Mouse (Mus musculus) hindbrain, postnatal 0 days (tissue): ENCODE data around the gene Zscan26. TPM values are rescaled to one million over a fixed set of nuclear protein-coding genes. Genes with fewer than 3 reads are reported as not detected.

Experiments used
- ATAC-seq: fragments of 200-750 bp; cut with Nextera tagmentation; 2 replicates; pipeline ENCODE4 v1.8.0; 2017; ENCODE audit warnings: mild to moderate bottlenecking, moderate TSS enrichment, moderate library complexity
- DNase-seq: peaks from one replicate; pipeline ENCODE4 v3.0.0-alpha.2; 2015; ENCODE audit warnings: low spot score
- H3K27ac ChIP-seq: fragments of 300-500 bp; sonication (generic); 2 replicates; pipeline ENCODE4 v1.5.1; 2014; ENCODE audit warnings: mild to moderate bottlenecking
- H3K27me3 ChIP-seq: fragments of 300-500 bp; sonication (generic); 2 replicates; pipeline ENCODE4 v1.6.1; 2014; ENCODE audit warnings: low read length, mixed read lengths; ENCODE audit not compliant: insufficient read depth
- H3K36me3 ChIP-seq: fragments of 300-500 bp; sonication (generic); 2 replicates; pipeline ENCODE4 v1.6.1; 2014; ENCODE audit warnings: low read length, mixed read lengths; ENCODE audit not compliant: insufficient read depth
- H3K4me1 ChIP-seq: fragments of 300-500 bp; sonication (generic); 2 replicates; pipeline ENCODE4 v1.6.1; 2014; ENCODE audit warnings: antibody characterized with exemption, low read length, mixed read lengths; ENCODE audit not compliant: insufficient read depth
- H3K4me2 ChIP-seq: fragments of 300-500 bp; sonication (generic); 2 replicates; pipeline ENCODE4 v1.6.1; 2014; ENCODE audit warnings: low read depth, mild to moderate bottlenecking, low read length, moderate library complexity, mixed read lengths
- H3K4me3 ChIP-seq: fragments of 300-500 bp; sonication (generic); 2 replicates; pipeline ENCODE4 v1.5.1; 2014; ENCODE audit warnings: low read length
- H3K9ac ChIP-seq: fragments of 300-500 bp; sonication (generic); replicated peaks from 2 replicates; pipeline ENCODE4 v1.6.1; 2014; ENCODE audit warnings: mild to moderate bottlenecking, low read length, moderate library complexity, mixed read lengths
- H3K9me3 ChIP-seq: fragments of 300-500 bp; sonication (generic); 2 replicates; pipeline ENCODE4 v1.6.1; 2016; ENCODE audit warnings: low read length, mixed read lengths
- CTCF ChIP-seq: IDR thresholded peaks from 2 replicates; pipeline ENCODE4 v1.5.1; 2016; ENCODE audit warnings: antibody characterized with exemption, control low read depth, low read depth
- WGBS: fragments of 180-500 bp; shearing (Covaris S2); extraction: QIAGEN DNeasy Blood & Tissue Kit; methylation state at CpG from one replicate; pipeline ENCODE4 v1.1.7; 2014; 5-methylcytosine and 5-hydroxymethylcytosine counted together
- polyA plus RNA-seq: library from polyadenylated mRNA; unstranded; fragments of >200 nt; fragmentation: Nextera tagmentation; extraction: Ambion mirVana; gene quantifications from 2 replicates; pipeline ENCODE4 v1.2.1, GENCODE M21; 2015
- total RNA-seq: library from RNA; depleted of rRNA; stranded (reverse); fragments of >200 nt; gene quantifications from 2 replicates; pipeline ENCODE4 v1.2.3, GENCODE M21; 2014

Gene Zscan26
- total and polyA plus RNA-seq, 2 experiments from 2014 or later: 18.8 to 19.4 TPM

DNA sequence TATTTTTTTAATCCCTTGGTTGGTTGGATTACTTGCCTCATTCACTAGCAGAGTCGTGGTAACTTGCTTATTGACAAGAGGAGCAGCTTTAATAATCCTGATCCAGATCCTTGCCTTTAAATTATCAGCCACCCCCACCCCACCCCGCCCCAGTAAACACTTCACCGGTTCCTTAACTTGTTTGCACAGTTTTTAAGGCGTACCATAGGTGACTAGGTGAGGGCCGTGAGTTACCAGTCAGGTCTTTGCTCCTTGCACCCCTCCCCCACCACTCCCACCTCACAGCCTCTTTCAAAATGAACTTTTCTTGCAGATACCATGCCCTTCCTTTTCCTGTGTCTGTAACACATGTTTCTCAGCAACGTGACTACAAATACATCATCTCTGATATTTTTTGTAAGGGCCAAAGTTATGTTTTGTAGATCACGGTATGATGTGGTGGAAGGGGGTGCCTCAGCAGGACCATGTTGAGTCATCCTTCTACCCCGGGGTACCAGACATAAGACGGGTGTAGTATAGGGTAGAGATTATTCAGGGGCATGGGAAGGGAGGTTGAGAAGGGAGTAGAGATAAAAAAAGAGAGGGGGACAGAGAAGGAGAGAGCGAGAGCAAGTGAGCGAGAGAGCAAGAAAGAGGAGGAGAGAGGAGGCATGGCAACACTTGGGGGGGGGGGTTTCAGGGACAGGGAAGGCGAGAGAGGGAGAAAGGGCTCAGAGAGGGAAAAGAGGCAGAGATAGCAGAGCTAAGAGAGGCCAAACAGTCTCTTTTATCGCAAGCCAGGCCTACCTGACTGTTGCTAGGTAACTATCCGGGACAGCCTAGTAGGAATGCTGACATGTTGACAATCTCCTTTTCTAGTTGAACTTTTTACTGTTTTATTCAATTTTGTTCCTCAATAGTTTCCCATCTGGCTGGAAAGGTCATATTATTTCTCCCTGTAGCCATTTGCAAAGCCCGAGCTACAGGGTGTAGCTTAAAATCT, 39.0 kb downstream of the Zscan26 start:
- no peak overlapping the region for H3K4me2 ChIP-seq
- no peaks in the 10 kb centered on the region for H3K4me1 ChIP-seq
- H3K9me3 ChIP-seq: no peaks in the 10 kb centered on the region
- TF ChIP-seq CTCF: no peak
- no peaks in the 10 kb centered on the region for H3K36me3 ChIP-seq
- ATAC-seq: no peak
- 66% methylated on average over 15 of the region's 15 CpGs for WGBS
- H3K27ac ChIP-seq: no peak overlapping the region
- no peak for DNase-seq
- H3K27me3 ChIP-seq: no peaks in the 10 kb centered on the region
- H3K9ac ChIP-seq: no peak overlapping the region
- H3K4me3 ChIP-seq: no peak overlapping the region

DNA sequence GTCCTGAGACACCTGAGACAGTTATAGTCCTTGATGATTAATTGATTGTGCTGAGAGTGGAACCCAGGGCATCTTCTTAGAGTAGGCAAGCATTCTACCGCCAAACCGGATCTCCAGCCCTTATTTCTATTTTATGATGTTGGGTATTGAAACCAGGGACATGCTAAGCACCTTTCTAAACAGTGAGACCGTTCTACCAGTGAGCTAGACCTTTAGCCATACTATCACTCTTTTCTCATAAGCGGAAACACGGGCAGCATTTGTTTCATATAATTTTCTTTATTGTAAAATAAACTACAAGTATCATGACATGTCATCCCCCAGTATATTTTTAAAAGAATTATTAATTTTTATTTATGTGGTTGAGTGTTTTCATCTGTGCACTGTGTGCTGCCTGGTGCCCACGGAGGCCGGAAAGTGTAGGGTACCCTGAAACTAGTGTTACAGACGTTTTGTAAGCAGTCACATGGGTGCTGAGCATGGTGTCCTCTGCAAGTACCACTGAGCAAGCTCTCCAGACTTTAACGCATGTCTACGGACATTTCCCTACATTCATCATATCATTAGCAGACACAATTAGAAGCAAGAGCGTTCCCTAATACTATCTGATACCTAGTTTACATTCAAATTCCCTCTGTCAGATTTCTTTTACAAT, 44.6 kb downstream of the Zscan26 start:
- Histone ChIP-seq H3K9ac (peak overlapping the region; percentile 50), H3K9me3 (no peaks in the 10 kb centered on the region), H3K4me1 (no peaks in the 10 kb centered on the region), H3K27me3 (no peaks in the 10 kb centered on the region), H3K4me2 (peak overlapping the region; percentile 61), H3K27ac (peak overlapping the region; percentile 72; the same call in 1 of the 2 replicates), H3K4me3 (peak overlapping the region; percentile 45), H3K36me3 (no peaks in the 10 kb centered on the region)
- 0 out of 2 replicates have a peak, but pooled peaks have one; percentile 22 for ATAC-seq
- DNase-seq: no peak
- whole genome bisulfite sequencing: 54% methylated on average over 11 of the region's 11 CpGs
- TF ChIP-seq CTCF: no peak

DNA sequence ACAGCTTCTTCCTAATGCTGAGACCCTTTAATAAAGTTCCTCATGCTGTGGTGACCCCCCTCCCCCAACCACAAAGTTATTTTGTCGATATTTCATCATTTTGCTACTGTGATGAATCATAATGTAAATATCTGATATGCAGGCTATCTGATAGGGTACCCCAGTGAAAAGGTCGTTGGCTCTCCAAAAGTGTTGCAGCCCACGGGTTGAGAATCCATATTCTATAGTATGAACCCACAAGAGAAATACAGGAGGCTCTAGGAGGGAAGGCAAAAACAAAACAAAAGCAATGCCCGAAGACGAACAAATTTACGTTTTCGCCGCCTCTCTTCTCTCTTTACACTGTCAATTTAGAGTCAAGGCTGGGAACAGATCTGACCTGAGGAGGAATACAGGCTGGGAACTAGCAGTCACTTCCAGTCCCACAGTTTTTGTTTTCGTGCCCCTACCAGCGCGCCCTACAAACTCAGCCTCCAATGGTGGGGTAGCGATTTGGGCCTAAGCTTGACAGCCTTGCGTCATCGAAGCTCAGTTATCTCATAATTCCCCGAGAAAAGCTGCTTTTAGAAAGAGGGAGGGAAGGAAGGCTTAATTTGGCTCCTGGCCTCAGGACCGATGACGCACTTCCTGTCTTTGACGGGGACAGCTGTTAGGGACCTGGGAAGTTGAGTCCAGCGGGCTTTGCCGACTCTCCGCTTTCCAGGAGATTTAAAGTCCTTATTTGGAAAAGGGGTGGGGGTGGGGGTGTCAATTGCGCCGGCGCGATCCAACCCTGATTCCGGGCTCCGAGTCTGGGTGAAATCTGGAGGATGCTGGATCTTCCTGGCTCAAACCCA, 45.3 kb downstream of the Zscan26 start:
- ATAC-seq: peak; percentile 98
- no peaks in the 10 kb centered on the region for H3K9me3 ChIP-seq
- peak overlapping the region; percentile 50 for H3K9ac ChIP-seq
- no peak for TF ChIP-seq CTCF
- no peaks in the 10 kb centered on the region for H3K36me3 ChIP-seq
- DNase-seq: peak; percentile 95
- H3K4me1 ChIP-seq: no peaks in the 10 kb centered on the region
- H3K4me3 ChIP-seq: peak overlapping the region; percentile 45
- peak overlapping the region; percentile 61 for H3K4me2 ChIP-seq
- H3K27me3 ChIP-seq: no peaks in the 10 kb centered on the region
- 3% methylated on average over 27 of the region's 27 CpGs for WGBS
- H3K27ac ChIP-seq: peak overlapping the region; percentile 72

DNA sequence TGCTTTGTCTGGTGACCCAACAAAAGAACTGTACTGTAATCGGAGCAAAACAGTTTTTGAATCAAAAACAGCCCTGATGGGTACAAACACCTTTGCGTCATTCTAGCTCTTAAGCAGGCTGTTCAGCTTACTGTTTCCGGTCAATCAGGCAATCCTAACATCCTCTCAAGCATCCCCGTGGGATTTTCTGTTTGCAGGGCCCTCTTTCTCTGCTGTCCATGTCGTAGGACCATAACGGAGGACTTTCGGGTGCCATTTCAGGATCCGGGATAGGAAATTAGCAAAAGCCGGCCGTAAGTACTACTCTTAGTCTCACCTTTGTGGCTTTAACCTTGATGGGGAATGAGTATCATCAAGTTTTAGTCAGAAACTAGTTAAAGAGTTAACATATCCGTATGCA, 46.2 kb downstream of the Zscan26 start:
- Histone ChIP-seq H3K27me3 (no peaks in the 10 kb centered on the region), H3K9ac (peak overlapping the region; percentile 50; the same call in 1 of the 2 replicates)

DNA sequence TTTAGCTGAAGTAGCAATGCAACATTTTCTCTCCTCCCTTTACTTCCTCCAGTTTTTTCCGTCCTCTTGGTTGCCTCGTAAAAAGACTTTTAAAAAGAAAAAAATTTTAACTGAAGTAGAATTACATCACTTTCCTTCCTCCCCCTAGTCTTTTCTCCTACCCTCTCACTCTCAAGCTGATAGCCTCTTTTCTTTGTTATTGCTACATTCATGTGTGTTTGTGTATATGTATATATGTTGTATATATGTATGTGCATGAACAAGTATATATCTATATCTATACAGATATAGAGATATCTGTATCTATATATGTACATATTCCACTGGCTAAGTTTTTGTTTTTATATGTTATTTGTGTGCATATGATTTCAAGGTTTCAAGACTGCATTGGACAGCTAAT, 50.7 kb downstream of the Zscan26 start:
- 0% methylated on average over 2 of the region's 2 CpGs for WGBS
- no peak overlapping the region for H3K27ac ChIP-seq
- ATAC-seq: peak; percentile 42

More for the DNA sequence above, 46.2 kb downstream of the Zscan26 start:
- Histone ChIP-seq H3K4me1 (no peaks in the 10 kb centered on the region), H3K36me3 (no peaks in the 10 kb centered on the region), H3K27ac (0 out of 2 replicates have a peak overlapping the region, but pooled peaks have one; percentile 72), H3K4me3 (no peak overlapping the region; the same call in 1 of the 2 replicates), H3K9me3 (no peaks in the 10 kb centered on the region), H3K4me2 (peak overlapping the region; percentile 61; the same call in 1 of the 2 replicates)
- no peak for ATAC-seq
- no peak for TF ChIP-seq CTCF
- 79% methylated on average over 11 of the region's 11 CpGs for WGBS
- DNase-seq: no peak

DNA sequence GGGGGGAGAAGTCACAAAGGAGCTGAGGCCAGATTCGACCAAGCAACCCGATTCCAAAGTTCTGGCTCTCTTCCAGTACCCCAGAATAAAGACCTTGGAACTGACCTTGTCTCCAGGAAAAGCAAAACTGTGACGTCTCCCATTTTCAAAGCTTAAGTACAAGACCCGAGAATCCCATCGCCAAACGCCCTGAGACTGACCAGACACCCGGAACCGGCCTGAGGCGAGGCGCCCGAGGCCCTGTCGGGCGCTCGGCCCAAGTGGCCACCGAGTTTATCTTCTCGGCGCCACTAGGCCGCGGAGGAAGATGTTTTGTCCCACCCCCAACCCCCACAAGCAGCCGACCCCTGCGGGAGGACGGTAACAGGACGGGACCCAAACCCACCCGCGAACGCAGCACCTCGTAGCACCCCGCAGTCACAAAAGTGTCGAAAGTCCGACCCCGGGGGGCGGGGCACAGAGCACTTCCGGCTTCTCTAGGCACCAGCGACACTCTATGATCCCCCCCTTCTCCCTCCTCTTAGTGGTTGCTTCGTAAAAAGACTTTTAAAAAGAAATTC, 51.2 kb downstream of the Zscan26 start, which contains the start of gene Zkscan3:
Zkscan3 (minus strand) TSS at position 469 of the 560 bp plus-strand sequence.
- peak; percentile 96 for ATAC-seq
- WGBS: under 1% methylated on average over 35 of the region's 35 CpGs
- H3K4me2 ChIP-seq: peak within 1 kb of the TSS; percentile 74
- peak within 1 kb of the TSS; percentile 83 for H3K27ac ChIP-seq
- peaks cover 3% of the 10 kb centered on the region; the same call in 1 of the 2 replicates for H3K4me1 ChIP-seq
- H3K4me3 ChIP-seq: peak within 1 kb of the TSS; percentile 91
- H3K9me3 ChIP-seq: no peaks in the 10 kb centered on the region
- no peak for TF ChIP-seq CTCF
- H3K27me3 ChIP-seq: no peaks in the 10 kb centered on the region
- H3K36me3 ChIP-seq: no peaks in the 10 kb centered on the region
- H3K9ac ChIP-seq: peak within 1 kb of the TSS; percentile 88
- DNase-seq: peak; percentile 95

More for the DNA sequence above, 50.7 kb downstream of the Zscan26 start:
- no peak for DNase-seq
- Histone ChIP-seq H3K4me1 (peaks cover 3% of the 10 kb centered on the region; the same call in 1 of the 2 replicates), H3K4me3 (peak overlapping the region; percentile 91), H3K9me3 (no peaks in the 10 kb centered on the region), H3K27me3 (no peaks in the 10 kb centered on the region), H3K4me2 (peak overlapping the region; percentile 74), H3K9ac (peak overlapping the region; percentile 88), H3K36me3 (no peaks in the 10 kb centered on the region)
- no peak for TF ChIP-seq CTCF
